Mouse (Mus musculus) E14TG2a.4 (cell line): ENCODE data around the gene Midn.

Source experiments
- CTCF ChIP-seq: conservative IDR thresholded peaks from 2 replicates; pipeline ENCODE4 v1.5.1; 2014; ENCODE audit warnings: low read length
- POU5F1 ChIP-seq: IDR thresholded peaks from 2 replicates; pipeline ENCODE4 v1.6.1; 2014; ENCODE audit warnings: low read length, borderline replicate concordance

- no peak for TF ChIP-seq CTCF
- TF ChIP-seq POU5F1 = no peak
These were observed 32.8 kb downstream of the Midn start for GRCm38 (mm10) chr10:80180823-80181222.
